Mouse (Mus musculus) ES-Bruce4 (cell line): ENCODE measurements around the gene Rab15.

ENCODE experiments used
- CTCF ChIP-seq: IDR thresholded peaks from one replicate; pipeline ENCODE4 v1.8.1; 2011; ENCODE audit warnings: low read depth, low read length
- POLR2A ChIP-seq: IDR thresholded peaks from one replicate; pipeline ENCODE4 v1.8.1; 2011; ENCODE audit warnings: low read length; ENCODE audit not compliant: insufficient read depth

DNA sequence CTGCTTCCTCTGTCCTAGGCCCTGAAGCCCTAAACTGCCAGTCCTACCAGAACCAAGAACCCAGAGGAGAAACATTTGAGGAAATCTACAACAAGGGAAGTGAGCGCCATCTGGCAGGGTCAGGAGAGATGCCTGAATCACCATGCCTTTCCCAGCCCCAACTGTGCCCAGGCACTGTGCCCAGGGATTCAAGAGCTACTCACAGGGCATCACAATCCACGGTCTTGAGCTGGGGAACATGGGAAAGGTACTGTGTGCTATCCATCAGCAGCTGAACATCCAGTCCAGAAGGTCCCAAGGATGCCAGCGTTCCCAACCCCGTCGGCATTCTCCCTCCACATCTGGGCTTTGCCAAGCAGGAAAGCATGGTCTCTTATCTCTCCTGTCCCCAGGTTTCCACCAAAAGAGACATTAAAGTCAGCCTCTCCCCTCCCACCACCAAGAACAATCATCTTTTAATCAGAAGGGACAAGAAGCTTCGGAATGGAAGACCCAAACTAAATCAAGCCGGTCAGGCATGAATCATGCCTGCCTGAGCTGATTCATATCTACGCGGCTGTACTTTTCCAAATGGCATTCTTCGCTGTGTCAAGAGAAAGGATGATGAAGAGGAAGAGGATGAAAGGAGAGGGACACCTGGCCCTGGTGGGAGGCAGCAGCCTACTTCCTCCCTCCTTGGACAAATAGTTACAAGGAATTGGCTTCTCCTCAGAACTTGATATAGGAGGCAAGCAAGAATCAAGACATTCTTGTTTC is 17.5 kb downstream of the Rab15 start:
- no peak for TF ChIP-seq POLR2A
- no peak for TF ChIP-seq CTCF
